Mouse (Mus musculus) cerebellum, adult 2 months (tissue): ENCODE results near the gene Zfp316.

Experiments
- CTCF ChIP-seq: fragments of 200-500 bp; IDR thresholded peaks from 2 replicates; pipeline ENCODE4 v1.5.1; 2011; ENCODE audit warnings: low read depth, mild to moderate bottlenecking, control low read depth, low read length, moderate library complexity, borderline replicate concordance; ENCODE audit not compliant: insufficient read depth
- POLR2A ChIP-seq: fragments of 200-500 bp; IDR thresholded peaks from 2 replicates; pipeline ENCODE4 v1.6.1; 2011; ENCODE audit warnings: low read length, control low read depth, borderline replicate concordance; ENCODE audit not compliant: insufficient read depth

DNA sequence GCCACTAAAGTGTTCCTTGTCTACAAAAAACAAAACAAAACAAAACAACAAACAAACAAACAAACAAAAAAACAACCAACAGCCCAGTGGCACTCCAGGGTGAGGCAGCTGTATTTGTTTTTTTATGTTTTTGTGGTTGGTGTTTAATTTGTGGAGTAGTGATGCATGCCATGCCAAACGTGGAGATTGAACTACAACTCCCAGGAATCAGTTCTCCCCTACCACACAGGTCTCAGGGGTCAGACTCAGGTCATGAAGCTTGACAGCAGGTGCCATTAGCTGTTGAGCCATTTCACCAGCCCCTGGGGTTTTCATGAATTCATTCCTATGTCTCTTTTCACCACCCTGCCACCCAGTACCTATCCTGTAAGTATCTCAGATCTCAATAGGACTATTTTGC is 4.4 kb downstream of the Zfp316 start:
- no peak for TF ChIP-seq CTCF
- no peak for TF ChIP-seq POLR2A
